Mouse (Mus musculus) midbrain, embryonic 16.5 days (tissue): ENCODE data around the gene Dennd1a. TPM values are rescaled to one million over a fixed set of nuclear protein-coding genes. Genes with fewer than 3 reads are reported as not detected.

Experiments used
- ATAC-seq: fragments of 200-750 bp; cut with Nextera tagmentation; 2 replicates; pipeline ENCODE4 v1.8.0; 2017; ENCODE audit warnings: moderate TSS enrichment
- H3K27ac ChIP-seq: fragments of 300-500 bp; sonication (generic); 2 replicates; pipeline ENCODE4 v1.5.1; 2014; ENCODE audit warnings: mild to moderate bottlenecking, low read length, mixed read lengths
- H3K27me3 ChIP-seq: fragments of 300-500 bp; sonication (generic); 2 replicates; pipeline ENCODE4 v1.6.1; 2014; ENCODE audit warnings: low read depth, low read length, mixed read lengths; ENCODE audit not compliant: control insufficient read depth, insufficient read depth
- H3K36me3 ChIP-seq: fragments of 300-500 bp; sonication (generic); 2 replicates; pipeline ENCODE4 v1.6.1; 2014; ENCODE audit warnings: mild to moderate bottlenecking, low read length, moderate library complexity, mixed read lengths; ENCODE audit not compliant: control insufficient read depth, insufficient read depth
- H3K4me1 ChIP-seq: fragments of 300-500 bp; sonication (generic); 2 replicates; pipeline ENCODE4 v1.6.1; 2014; ENCODE audit warnings: mild to moderate bottlenecking, low read length, mixed read lengths; ENCODE audit not compliant: control insufficient read depth, insufficient read depth
- H3K4me2 ChIP-seq: fragments of 300-500 bp; sonication (generic); 2 replicates; pipeline ENCODE4 v1.6.1; 2014; ENCODE audit warnings: mild to moderate bottlenecking, low read length, mixed read lengths
- H3K4me3 ChIP-seq: fragments of 300-500 bp; sonication (generic); 2 replicates; pipeline ENCODE4 v1.5.1; 2014; ENCODE audit warnings: low read depth, mild to moderate bottlenecking, low read length, moderate library complexity, mixed read lengths
- H3K9ac ChIP-seq: fragments of 300-500 bp; sonication (generic); 2 replicates; pipeline ENCODE4 v1.6.1; 2014; ENCODE audit warnings: low read depth, low read length, mixed read lengths
- H3K9me3 ChIP-seq: fragments of 300-500 bp; sonication (generic); replicated peaks from 2 replicates; pipeline ENCODE4 v1.6.1; 2014; ENCODE audit warnings: mild to moderate bottlenecking, low read length, mixed read lengths; ENCODE audit not compliant: control insufficient read depth, poor library complexity, severe bottlenecking
- WGBS: fragments of 180-500 bp; shearing (Covaris S2); extraction: QIAGEN DNeasy Blood & Tissue Kit; methylation state at CpG from one replicate; pipeline ENCODE4 v1.1.7; 2014; 5-methylcytosine and 5-hydroxymethylcytosine counted together
- polyA plus RNA-seq: library from polyadenylated mRNA; unstranded; fragments of >200 nt; fragmentation: Nextera tagmentation; extraction: Ambion mirVana; gene quantifications from 2 replicates; pipeline ENCODE4 v1.2.1, GENCODE M21; 2015

The Dennd1a gene
- polyA plus RNA-seq, 1 experiment from 2014 or later = 21.7 TPM

DNA sequence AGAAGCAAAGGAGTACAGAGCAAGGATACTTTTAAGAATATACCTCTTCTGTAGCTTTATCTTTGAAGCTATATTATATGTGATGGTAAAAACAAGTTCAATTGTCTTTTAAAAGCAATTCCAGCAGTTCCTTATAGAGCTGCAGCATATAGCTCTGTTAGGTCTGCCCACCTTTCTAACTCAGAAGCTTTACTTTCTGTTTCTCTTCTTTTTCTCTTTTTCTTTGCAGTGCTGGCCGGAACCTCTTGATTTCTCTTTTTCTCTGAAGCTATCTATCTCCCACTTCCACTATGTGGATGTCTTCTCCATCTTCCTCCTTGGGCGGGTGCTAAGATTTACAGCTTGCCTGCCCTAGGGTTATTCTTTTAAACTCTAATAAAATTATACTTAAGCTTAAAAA is 12.2 kb downstream of the Dennd1a start:
- Histone ChIP-seq H3K36me3 (no peaks in the 10 kb centered on the region), H3K4me3 (no peak overlapping the region), H3K4me1 (no peaks in the 10 kb centered on the region), H3K9me3 (no peaks in the 10 kb centered on the region), H3K27me3 (no peaks in the 10 kb centered on the region), H3K9ac (no peak overlapping the region), H3K4me2 (no peak overlapping the region), H3K27ac (no peak overlapping the region)
- WGBS = 94% methylated on average over 2 of the region's 2 CpGs
- no peak for ATAC-seq

DNA sequence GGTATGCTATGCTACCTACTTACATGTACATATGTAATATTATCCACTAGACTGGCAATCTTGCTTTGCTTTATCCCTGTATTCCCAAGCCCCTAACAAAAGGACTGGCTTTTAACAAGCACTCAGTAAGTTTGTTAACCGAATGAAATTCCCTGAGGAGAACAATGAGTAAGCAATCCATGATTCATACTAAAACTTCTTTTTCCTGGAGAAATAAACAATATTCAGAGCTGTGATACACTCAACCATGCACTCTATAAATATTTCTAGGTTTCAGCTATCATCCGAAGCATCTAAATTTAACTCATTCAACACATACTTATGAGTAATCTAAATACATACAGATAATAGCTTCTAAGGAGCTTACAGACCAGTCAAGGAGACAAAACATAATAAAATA is 23.5 kb downstream of the Dennd1a start:
- 0 out of 2 replicates have a peak, but pooled peaks cover 3% of the 10 kb centered on the region for H3K9me3 ChIP-seq
- ATAC-seq = no peak
- H3K27ac ChIP-seq = no peak overlapping the region
- H3K4me3 ChIP-seq = no peak overlapping the region
- 73% methylated on average over 2 of the region's 2 CpGs for WGBS
- no peaks in the 10 kb centered on the region for H3K27me3 ChIP-seq
- H3K4me1 ChIP-seq = 0 out of 2 replicates have a peak, but pooled peaks cover 2% of the 10 kb centered on the region
- no peak overlapping the region for H3K4me2 ChIP-seq
- H3K9ac ChIP-seq = no peak overlapping the region
- H3K36me3 ChIP-seq = no peaks in the 10 kb centered on the region

DNA sequence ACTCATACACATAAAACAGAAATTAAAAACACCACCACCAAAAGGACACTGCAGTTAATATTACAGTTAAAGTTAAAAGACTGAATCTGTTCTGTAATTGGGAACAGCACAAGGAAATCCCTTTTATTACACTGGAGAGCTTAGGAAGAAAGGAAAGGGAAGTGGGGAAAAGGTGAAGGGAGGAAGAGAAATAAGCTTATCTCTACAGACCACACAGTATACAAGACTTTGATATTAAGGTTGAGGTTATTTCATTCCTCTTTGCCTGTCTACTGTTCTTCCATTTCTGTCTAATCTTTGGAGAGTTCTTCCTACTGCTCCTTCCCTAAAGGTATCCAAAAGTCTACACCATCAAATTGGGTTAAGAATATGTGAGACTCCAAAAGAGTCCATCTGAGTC is 28.1 kb downstream of the Dennd1a start:
- no peaks in the 10 kb centered on the region for H3K36me3 ChIP-seq
- 0 out of 2 replicates have a peak, but pooled peaks cover 2% of the 10 kb centered on the region for H3K4me1 ChIP-seq
- no peak for ATAC-seq
- no peak overlapping the region for H3K4me2 ChIP-seq
- H3K9me3 ChIP-seq = 0 out of 2 replicates have a peak, but pooled peaks cover 3% of the 10 kb centered on the region
- no peaks in the 10 kb centered on the region for H3K27me3 ChIP-seq
- no peak overlapping the region for H3K9ac ChIP-seq
- no peak overlapping the region for H3K4me3 ChIP-seq
- H3K27ac ChIP-seq = no peak overlapping the region

DNA sequence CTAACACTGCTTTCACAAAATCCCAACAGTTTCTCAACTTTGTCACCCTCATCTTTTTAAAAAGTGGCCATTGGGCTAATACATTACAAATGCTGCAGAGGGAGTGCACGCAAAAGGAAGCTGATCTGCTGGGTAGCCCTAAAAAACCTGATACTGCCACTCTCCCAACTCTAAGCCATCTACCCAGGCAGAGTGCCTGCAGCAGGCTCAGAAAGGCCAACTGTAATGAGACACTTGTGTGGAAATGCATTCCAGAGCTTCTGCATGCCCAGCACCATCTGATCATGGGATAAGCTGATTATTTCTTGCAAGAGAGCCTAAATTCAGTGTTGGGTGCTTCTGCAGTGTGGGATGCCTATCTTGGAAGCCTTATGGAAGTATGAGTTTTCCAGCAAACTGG is 49.6 kb downstream of the Dennd1a start:
- Histone ChIP-seq H3K9ac (no peak overlapping the region), H3K4me3 (no peak overlapping the region), H3K4me2 (no peak overlapping the region), H3K27ac (no peak overlapping the region), H3K36me3 (no peaks in the 10 kb centered on the region), H3K27me3 (no peaks in the 10 kb centered on the region), H3K4me1 (no peaks in the 10 kb centered on the region), H3K9me3 (no peaks in the 10 kb centered on the region)
- no peak for ATAC-seq
- 76% methylated on average over 1 of the region's 1 CpGs for whole genome bisulfite sequencing

DNA sequence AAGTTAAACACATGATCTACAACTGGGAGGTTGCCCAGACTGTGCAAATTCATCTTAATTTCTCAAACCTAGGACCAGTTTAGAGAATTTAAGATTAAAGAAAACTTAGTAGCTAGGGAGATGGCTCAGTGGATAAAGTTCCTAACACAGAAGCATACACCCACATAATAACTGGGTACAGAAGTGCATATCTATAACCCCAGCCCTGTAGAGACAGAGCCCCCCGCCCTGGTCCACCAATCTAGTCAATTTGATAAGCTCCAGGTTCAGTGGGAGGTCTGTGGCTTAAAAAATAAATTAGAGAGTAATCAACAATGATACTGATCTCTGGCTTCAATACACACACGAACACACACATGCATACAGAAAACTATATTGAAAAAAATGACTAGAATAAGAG is 51.6 kb downstream of the Dennd1a start:
- no peaks in the 10 kb centered on the region for H3K9me3 ChIP-seq
- H3K4me3 ChIP-seq = no peak overlapping the region
- no peak overlapping the region for H3K9ac ChIP-seq
- H3K27ac ChIP-seq = no peak overlapping the region
- no peaks in the 10 kb centered on the region for H3K36me3 ChIP-seq
- no peak for ATAC-seq
- 88% methylated on average over 2 of the region's 2 CpGs for WGBS
- no peak overlapping the region for H3K4me2 ChIP-seq
- no peaks in the 10 kb centered on the region for H3K27me3 ChIP-seq
- no peaks in the 10 kb centered on the region for H3K4me1 ChIP-seq

DNA sequence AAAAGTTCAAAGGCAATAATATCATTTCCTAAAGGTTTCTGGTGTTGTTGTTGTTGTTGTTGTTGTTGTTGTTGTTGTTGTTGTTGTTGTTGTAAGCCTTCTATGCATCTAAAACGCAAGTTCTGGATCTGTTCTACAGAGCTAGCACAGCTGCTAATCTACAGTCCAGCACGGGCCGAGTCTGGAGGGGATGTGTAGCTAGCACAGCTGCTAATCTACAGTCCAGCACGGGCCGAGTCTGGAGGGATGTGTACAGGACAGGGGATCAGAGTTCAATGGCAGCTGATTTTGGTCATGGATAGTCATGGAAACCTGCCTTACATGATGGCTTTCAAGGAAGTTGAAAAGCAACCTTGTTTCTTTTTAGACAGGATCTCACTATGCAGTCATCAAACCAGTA is 57.3 kb downstream of the Dennd1a start:
- Histone ChIP-seq H3K4me1 (no peaks in the 10 kb centered on the region), H3K9me3 (no peaks in the 10 kb centered on the region), H3K36me3 (no peaks in the 10 kb centered on the region), H3K27me3 (peaks cover 16% of the 10 kb centered on the region), H3K4me2 (no peak overlapping the region), H3K4me3 (no peak overlapping the region), H3K9ac (no peak overlapping the region), H3K27ac (no peak overlapping the region)
- no peak for ATAC-seq
- 92% methylated on average over 5 of the region's 5 CpGs for WGBS

DNA sequence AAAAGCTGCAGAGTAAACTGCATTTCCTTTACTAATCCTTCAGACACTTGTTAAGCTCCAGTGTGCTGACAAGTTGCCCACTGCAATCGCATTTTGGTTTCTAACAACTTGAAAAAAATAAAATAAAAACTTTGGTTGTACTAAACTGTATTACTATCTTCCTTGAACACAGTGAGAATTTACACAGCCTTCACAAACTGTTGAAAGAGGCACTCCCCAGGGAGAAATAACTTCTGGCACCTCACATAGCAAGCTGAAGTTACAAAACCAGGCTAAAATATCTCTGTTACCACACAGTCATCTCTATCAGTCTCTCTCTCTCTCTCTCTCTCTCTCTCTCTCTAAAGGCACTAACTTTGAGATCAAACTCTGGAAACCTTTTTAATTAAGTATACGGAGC is 63.4 kb downstream of the Dennd1a start:
- Histone ChIP-seq H3K4me1 (peaks cover 11% of the 10 kb centered on the region), H3K27ac (no peak overlapping the region), H3K9me3 (no peaks in the 10 kb centered on the region), H3K4me3 (no peak overlapping the region), H3K4me2 (no peak overlapping the region), H3K36me3 (no peaks in the 10 kb centered on the region), H3K27me3 (peaks cover 25% of the 10 kb centered on the region), H3K9ac (no peak overlapping the region)
- WGBS = 25% methylated on average over 2 of the region's 2 CpGs
- no peak for ATAC-seq

DNA sequence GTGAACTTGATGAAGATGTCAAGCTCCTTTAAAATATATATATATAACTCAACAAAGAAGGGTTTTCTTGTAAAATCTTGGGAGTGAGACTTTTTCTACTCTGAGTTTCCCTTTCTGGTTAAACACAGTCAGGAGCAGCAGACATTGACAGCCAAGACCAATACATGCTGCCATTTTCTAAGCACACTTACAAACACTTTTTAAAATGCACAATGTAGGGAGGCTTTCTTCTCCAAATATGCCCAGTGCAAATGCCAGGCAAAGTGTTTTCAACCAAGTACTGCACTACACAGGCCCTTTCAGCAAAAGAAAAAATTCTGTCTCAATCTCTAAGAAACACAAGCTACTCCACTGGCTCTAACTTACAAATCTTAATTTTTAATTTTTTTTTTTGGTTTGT is 65.7 kb downstream of the Dennd1a start:
- Histone ChIP-seq H3K4me2 (no peak overlapping the region), H3K27ac (no peak overlapping the region), H3K4me1 (peaks cover 11% of the 10 kb centered on the region), H3K36me3 (no peaks in the 10 kb centered on the region), H3K9ac (no peak overlapping the region), H3K9me3 (no peaks in the 10 kb centered on the region), H3K4me3 (no peak overlapping the region), H3K27me3 (peaks cover 15% of the 10 kb centered on the region)
- ATAC-seq = no peak

DNA sequence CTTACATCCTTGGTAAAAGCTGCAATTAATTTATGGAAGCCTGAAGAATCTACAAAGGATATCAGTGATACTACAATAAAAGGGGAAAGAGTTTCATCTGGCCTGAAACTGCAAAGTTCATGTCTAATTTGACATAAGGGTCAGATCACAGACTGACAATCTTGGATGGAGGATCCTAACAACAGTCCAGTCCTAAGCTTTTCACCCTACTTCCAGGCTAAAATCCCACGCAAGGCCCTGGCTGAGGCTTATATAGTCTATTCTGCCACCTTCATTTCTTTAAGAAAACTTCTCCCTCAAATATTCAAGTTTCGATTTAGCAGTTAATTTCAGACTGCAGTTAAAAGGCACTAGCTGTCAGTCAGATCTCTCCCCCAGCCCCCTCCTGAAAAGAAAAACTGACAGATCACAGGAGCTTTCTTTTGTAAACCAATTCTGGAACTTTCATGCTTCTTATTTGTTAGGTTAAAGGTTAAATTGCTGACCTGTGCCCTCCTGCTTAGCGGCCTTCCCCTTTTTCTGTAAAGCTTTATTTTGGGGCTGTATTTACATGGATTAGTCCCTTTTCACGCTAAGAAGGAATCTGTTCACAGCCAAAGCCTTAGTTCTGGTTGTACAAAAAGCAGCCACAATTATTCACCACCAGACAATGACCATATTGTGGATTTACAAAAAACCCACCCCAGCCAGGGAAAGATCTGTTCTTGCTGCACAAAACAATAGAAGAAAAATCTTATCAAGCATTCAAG is 66.3 kb downstream of the Dennd1a start:
- no peak for ATAC-seq
- 9% methylated on average over 4 of the region's 4 CpGs for WGBS
- Histone ChIP-seq H3K9ac (no peak overlapping the region), H3K36me3 (no peaks in the 10 kb centered on the region), H3K27me3 (peaks cover 12% of the 10 kb centered on the region; the same call in 1 of the 2 replicates), H3K9me3 (no peaks in the 10 kb centered on the region), H3K4me1 (peaks cover 11% of the 10 kb centered on the region), H3K4me3 (no peak overlapping the region), H3K4me2 (no peak overlapping the region), H3K27ac (no peak overlapping the region)
